Mouse (Mus musculus): Measurements from ENCODE around the gene C1s2. TPM values are rescaled to one million over a fixed set of nuclear protein-coding genes. Genes with fewer than 3 reads are reported as not detected.
"Not testable (repeated sequence)": the region's sequence is repeated elsewhere in the genome, so short reads cannot be mapped to it uniquely, and the experiment has no call there.

The C1s2 gene
- polyA plus RNA-seq, 1 experiment from 2014 or later: 0.11 TPM

DNA sequence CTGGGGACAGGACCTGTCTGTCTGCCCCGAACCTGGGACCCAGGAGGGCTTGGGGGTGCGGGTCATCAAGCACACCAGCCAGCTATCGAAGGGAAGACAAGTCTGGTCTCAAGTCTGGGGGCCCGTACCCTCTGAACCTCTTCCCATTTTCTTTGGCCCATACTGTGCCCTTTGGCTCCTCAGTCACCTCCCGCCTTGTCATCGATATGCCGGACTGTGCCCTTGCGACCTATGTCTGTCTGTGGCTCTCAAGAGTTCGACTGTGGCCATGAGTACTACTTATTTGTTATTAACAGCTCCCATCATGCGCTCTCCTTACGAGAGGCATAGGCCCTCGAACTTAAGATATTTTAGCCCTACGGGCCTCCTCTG is 27.5 kb upstream of the C1s2 start:
- Histone ChIP-seq H3K4me1 (peaks cover 15% of the 10 kb centered on the region), H3K9me3 (replicated peaks) (no peaks in the 10 kb centered on the region), H3K27ac (replicated peaks) (peak overlapping the region; percentile 88), H3K27me3 (ENCODE audit: low read depth, poor library complexity, severe bottlenecking) (no peaks in the 10 kb centered on the region), H3K4me3 (peak overlapping the region; percentile 77), H3K36me3 (0 out of 2 replicates have a peak, but pooled peaks cover 3% of the 10 kb centered on the region)
- WGBS: 23% methylated on average over 13 of the region's 13 CpGs
- DNase-seq (ENCODE audit: low spot score): no peak

- WGBS: under 1% methylated on average over 82 of the region's 87 CpGs
- Histone ChIP-seq H3K27me3 (ENCODE audit: low read depth, poor library complexity, severe bottlenecking) (no peaks in the 10 kb centered on the region), H3K4me3 (peak within 1 kb of the TSS; percentile 77), H3K9me3 (replicated peaks) (no peaks in the 10 kb centered on the region), H3K27ac (replicated peaks) (peak within 1 kb of the TSS; percentile 88), H3K4me1 (peaks cover 12% of the 10 kb centered on the region), H3K36me3 (no peaks in the 10 kb centered on the region)
- peak; percentile 99 for DNase-seq (ENCODE audit: low spot score)
Measured at GRCm38 (mm10) chr6:124662477-124663423, 26.9 kb upstream of the C1s2 start, which contains the start of gene Lpcat3. Gene Lpcat3 (plus strand): TSS chr6:124663027.

- Histone ChIP-seq H3K36me3 (no peaks in the 10 kb centered on the region), H3K27me3 (ENCODE audit: low read depth, poor library complexity, severe bottlenecking) (no peaks in the 10 kb centered on the region), H3K9me3 (replicated peaks) (no peaks in the 10 kb centered on the region), H3K4me3 (peak overlapping the region; percentile 77), H3K4me1 (peaks cover 12% of the 10 kb centered on the region), H3K27ac (replicated peaks) (peak overlapping the region; percentile 88)
- WGBS: 30% methylated on average over 6 of the region's 6 CpGs
- no peak for DNase-seq (ENCODE audit: low spot score)
Measured at GRCm38 (mm10) chr6:124661995-124662394, 26.1 kb upstream of the C1s2 start.

DNA sequence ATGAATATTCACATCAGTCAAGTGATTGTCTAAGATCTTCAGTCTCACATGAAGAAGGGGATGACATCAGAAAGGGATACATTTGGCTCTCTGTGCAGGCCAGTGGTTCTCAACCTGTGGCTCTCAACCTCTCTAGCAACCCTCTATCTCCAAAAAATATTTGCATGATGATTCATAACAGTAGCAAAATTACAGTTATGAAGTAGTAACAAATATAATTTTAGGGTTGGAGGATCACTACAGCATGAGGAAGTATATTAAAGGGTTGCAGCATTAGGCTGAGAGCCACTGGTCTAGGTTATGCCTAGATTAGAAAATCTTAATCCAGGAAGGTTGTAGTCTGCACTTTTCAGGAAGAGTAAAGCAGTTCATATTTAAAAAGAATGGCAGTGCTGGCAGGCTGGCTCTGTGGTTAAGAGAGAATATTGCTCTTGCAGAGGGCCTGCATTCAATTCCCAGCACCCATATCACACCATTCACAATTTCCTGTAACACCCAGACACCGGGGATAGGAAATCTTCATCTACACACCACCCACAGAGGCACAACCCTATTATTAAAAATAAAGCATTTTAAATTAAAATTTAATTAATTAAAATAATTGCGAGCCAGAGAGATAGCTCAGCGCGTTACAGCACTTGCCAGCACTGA is 25.4 kb upstream of the C1s2 start:
- peaks cover 12% of the 10 kb centered on the region for H3K4me1 ChIP-seq
- H3K4me3 ChIP-seq: no peak overlapping the region
- no peak for DNase-seq (ENCODE audit: low spot score)
- H3K36me3 ChIP-seq: no peaks in the 10 kb centered on the region
- 96% methylated on average over 4 of the region's 4 CpGs for WGBS
- H3K9me3 ChIP-seq (replicated peaks): no peaks in the 10 kb centered on the region
- H3K27ac ChIP-seq (replicated peaks): no peak overlapping the region
- H3K27me3 ChIP-seq (ENCODE audit: low read depth, poor library complexity, severe bottlenecking): no peaks in the 10 kb centered on the region

GRCm38 (mm10) chr6:124658067-124658466 is 22.2 kb upstream of the C1s2 start:
- Histone ChIP-seq H3K27ac (replicated peaks) (no peak overlapping the region), H3K9me3 (replicated peaks) (peaks cover 7% of the 10 kb centered on the region; the same call in 1 of the 2 replicates), H3K4me3 (no peak overlapping the region), H3K4me1 (peaks cover 5% of the 10 kb centered on the region; the same call in 1 of the 2 replicates), H3K27me3 (ENCODE audit: low read depth, poor library complexity, severe bottlenecking) (no peaks in the 10 kb centered on the region), H3K36me3 (no peaks in the 10 kb centered on the region)
- DNase-seq (ENCODE audit: low spot score): no peak
- 54% methylated on average over 2 of the region's 2 CpGs for WGBS

DNA sequence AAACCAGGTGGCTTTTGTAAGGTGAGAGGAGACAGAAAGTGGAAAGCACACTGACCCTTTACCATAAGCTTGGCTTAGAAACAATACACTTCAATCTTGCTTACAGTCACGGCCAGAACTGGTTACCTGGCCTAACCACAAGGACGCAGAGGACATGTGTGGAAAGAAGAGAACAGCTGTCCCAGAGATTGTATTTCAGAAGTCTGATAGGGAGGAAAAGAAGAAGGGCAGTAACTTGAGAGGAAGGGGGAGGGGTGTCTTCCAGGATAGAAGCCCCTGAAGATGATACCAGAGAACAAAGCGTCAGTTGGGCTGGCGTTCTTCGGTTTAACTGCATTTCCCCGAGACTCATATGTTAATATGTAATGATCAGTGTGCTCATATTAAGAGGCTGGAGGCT is 20.0 kb upstream of the C1s2 start:
- 79% methylated on average over 6 of the region's 6 CpGs for WGBS
- DNase-seq (ENCODE audit: low spot score): no peak
- H3K27me3 ChIP-seq (ENCODE audit: low read depth, poor library complexity, severe bottlenecking): no peaks in the 10 kb centered on the region
- no peak overlapping the region for H3K27ac ChIP-seq (replicated peaks)
- H3K9me3 ChIP-seq (replicated peaks): peaks cover 10% of the 10 kb centered on the region; the same call in 1 of the 2 replicates
- no peaks in the 10 kb centered on the region for H3K4me1 ChIP-seq
- no peaks in the 10 kb centered on the region for H3K36me3 ChIP-seq
- H3K4me3 ChIP-seq: no peak overlapping the region

GRCm38 (mm10) chr6:124646394-124646793 is 10.5 kb upstream of the C1s2 start:
- 67% methylated on average over 1 of the region's 1 CpGs for WGBS
- Histone ChIP-seq H3K27me3 (ENCODE audit: low read depth, poor library complexity, severe bottlenecking) (no peaks in the 10 kb centered on the region), H3K4me1 (no peaks in the 10 kb centered on the region), H3K9me3 (replicated peaks) (no peaks in the 10 kb centered on the region), H3K4me3 (no peak overlapping the region), H3K27ac (replicated peaks) (no peak overlapping the region), H3K36me3 (no peaks in the 10 kb centered on the region)
- no peak for DNase-seq (ENCODE audit: low spot score)

GRCm38 (mm10) chr6:124640997-124641396 is 5.1 kb upstream of the C1s2 start:
- Histone ChIP-seq H3K9me3 (replicated peaks) (no peaks in the 10 kb centered on the region), H3K27ac (replicated peaks) (no peak overlapping the region), H3K36me3 (no peaks in the 10 kb centered on the region), H3K27me3 (ENCODE audit: low read depth, poor library complexity, severe bottlenecking) (no peaks in the 10 kb centered on the region), H3K4me1 (no peaks in the 10 kb centered on the region), H3K4me3 (no peak overlapping the region)
- DNase-seq (ENCODE audit: low spot score): peak; percentile 48
- 38% methylated on average over 8 of the region's 8 CpGs for WGBS

- Histone ChIP-seq H3K36me3 (no peaks in the 10 kb centered on the region), H3K27me3 (ENCODE audit: low read depth, poor library complexity, severe bottlenecking) (no peaks in the 10 kb centered on the region), H3K9me3 (replicated peaks) (no peaks in the 10 kb centered on the region), H3K27ac (replicated peaks) (no peak overlapping the region), H3K4me1 (no peaks in the 10 kb centered on the region), H3K4me3 (no peak overlapping the region)
- DNase-seq (ENCODE audit: low spot score): no peak
- 86% methylated on average over 4 of the region's 4 CpGs for WGBS
Measured at GRCm38 (mm10) chr6:124640041-124640440, 4.2 kb upstream of the C1s2 start.

- 50% methylated on average over 6 of the region's 6 CpGs for WGBS
- not testable (repeated sequence) for H3K36me3 ChIP-seq
Measured at GRCm38 (mm10) chr6:124636858-124637460, 1.1 kb upstream of the C1s2 start.

GRCm38 (mm10) chr6:124630763-124631162 is 5.1 kb downstream of the C1s2 start:
- H3K27me3 ChIP-seq (ENCODE audit: low read depth, poor library complexity, severe bottlenecking): no peaks in the 10 kb centered on the region
- no peaks in the 10 kb centered on the region for H3K4me1 ChIP-seq
- 76% methylated on average over 4 of the region's 4 CpGs for WGBS
- no peak overlapping the region for H3K4me3 ChIP-seq
- no peak overlapping the region for H3K27ac ChIP-seq (replicated peaks)
- DNase-seq (ENCODE audit: low spot score): no peak
- H3K9me3 ChIP-seq (replicated peaks): no peaks in the 10 kb centered on the region
- no peaks in the 10 kb centered on the region for H3K36me3 ChIP-seq

More at GRCm38 (mm10) chr6:124636858-124637460, 1.1 kb upstream of the C1s2 start:
- not testable (repeated sequence) for H3K27me3 ChIP-seq (ENCODE audit: low read depth, poor library complexity, severe bottlenecking); DNase-seq (ENCODE audit: low spot score); H3K27ac ChIP-seq (replicated peaks); H3K4me1 ChIP-seq; H3K9me3 ChIP-seq (replicated peaks); H3K4me3 ChIP-seq

DNA sequence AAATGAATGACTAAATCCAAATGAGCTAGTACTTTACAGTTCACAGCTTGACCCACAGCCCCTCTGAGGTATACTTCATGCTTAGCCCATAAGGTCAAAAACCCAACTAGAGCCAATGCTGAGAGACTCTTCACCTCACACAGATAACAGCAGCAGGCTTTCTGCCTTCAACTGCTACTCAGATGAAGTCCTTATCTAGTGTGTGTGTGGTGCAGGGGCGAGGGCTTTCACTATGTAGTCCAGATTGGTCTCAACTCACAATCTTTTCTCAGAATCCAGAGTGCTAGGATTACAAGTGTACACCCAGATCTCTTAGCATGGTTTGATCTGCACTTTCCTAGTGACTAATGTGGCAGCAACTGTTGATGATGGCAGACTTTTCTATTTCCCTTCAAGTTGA is 9.7 kb downstream of the C1s2 start:
- H3K9me3 ChIP-seq (replicated peaks); H3K27ac ChIP-seq (replicated peaks); H3K4me1 ChIP-seq; H3K4me3 ChIP-seq; DNase-seq (ENCODE audit: low spot score); H3K27me3 ChIP-seq (ENCODE audit: low read depth, poor library complexity, severe bottlenecking); H3K36me3 ChIP-seq: not testable (repeated sequence)
- WGBS: 55% methylated on average over 1 of the region's 1 CpGs

Data from midbrain, embryonic 10.5 days (tissue).